Mouse (Mus musculus) heart, postnatal 14 days (tissue): ENCODE data around the gene Gcc1. TPM values are rescaled to one million over a fixed set of nuclear protein-coding genes. Genes with fewer than 3 reads are reported as not detected.

ENCODE experiments used
- DNase-seq, 2 experiments: peaks; one replicate each; pipeline ENCODE4 v3.0.0; 2021 to 2022
- intact Hi-C: fragments of 180-260 bp; cut with DNase I; formaldehyde crosslinking; loops from one replicate; pipeline ENCODE4 v1.15.1; 2025
- long read RNA-seq, 2 experiments: library from polyadenylated mRNA; stranded (forward); transcript quantifications; one replicate each; pipeline ENCODE4 v2.0.0; 2021
- total RNA-seq, 2 experiments: library from RNA; stranded (reverse); gene quantifications; 2 replicates each; pipeline ENCODE4 v1.2.3; 2021

The Gcc1 gene
- total RNA-seq: 1 to 10 TPM; 8.1 to 9.0 TPM
- long read RNA-seq, experiment 1, full-length matches to known transcripts: 3 of 8 reads
- long read RNA-seq, experiment 1, partial matches to known transcripts: 0 of 8 reads
- long read RNA-seq, experiment 1, other reads (novel, unspliced or antisense): 5 of 8 reads
- long read RNA-seq, experiment 2, full-length matches to known transcripts: 16 of 17 reads
- long read RNA-seq, experiment 2, partial matches to known transcripts: 0 of 17 reads
- long read RNA-seq, experiment 2, other reads (novel, unspliced or antisense): 1 of 17 reads

GRCm38 (mm10) chr6:28428290-28428689 lies at the start of gene Gcc1:
Gcc1 (minus strand) TSS chr6:28428390.
- intact Hi-C loops: loop anchor here (5.0 kb wide), 1 partner anchor 49 kb away; the partner anchor contains the start of gene Snd1
- no peak for DNase-seq

GRCm38 (mm10) chr6:28474839-28475238 lies 46.6 kb upstream of the Gcc1 start, which contains the start of gene Snd1:
Snd1 (plus strand) TSS chr6:28475139.
- no peak for DNase-seq
- intact Hi-C loops: loop anchor here (5.0 kb wide), 2 partner anchors 48 to 213 kb away; partner anchors contain the start of genes Fscn3 and Gcc1

GRCm38 (mm10) chr6:28474211-28474610 lies 46.0 kb upstream of the Gcc1 start:
- no peak for DNase-seq
- intact Hi-C loops: no loop called here

- no peak for DNase-seq
- intact Hi-C loops: no loop called here
These were observed 43.3 kb upstream of the Gcc1 start for GRCm38 (mm10) chr6:28471284-28472035.

- no peak for DNase-seq
- intact Hi-C loops: no loop called here
These were observed 42.4 kb upstream of the Gcc1 start for GRCm38 (mm10) chr6:28470621-28471020.

GRCm38 (mm10) chr6:28470017-28470602 lies 41.9 kb upstream of the Gcc1 start:
- DNase-seq: no peak
- intact Hi-C loops: no loop called here

GRCm38 (mm10) chr6:28464630-28465029 lies 36.4 kb upstream of the Gcc1 start:
- intact Hi-C loops: loop anchor here (5.0 kb wide), 1 partner anchor 202 kb away; no protein-coding TSS in a partner anchor
- no peak for DNase-seq

- intact Hi-C loops: loop anchor here (1.0 to 5.0 kb wide), 3 partner anchors 121 to 198 kb away; no protein-coding TSS in a partner anchor
- peak; percentile 83 for DNase-seq
These were observed 32.3 kb upstream of the Gcc1 start for GRCm38 (mm10) chr6:28460534-28460933.

- intact Hi-C loops: loop anchor here (10.0 kb wide), 1 partner anchor 74 kb away; no protein-coding TSS in a partner anchor
- no peak for DNase-seq
These were observed 31.1 kb upstream of the Gcc1 start for GRCm38 (mm10) chr6:28459221-28459668.

- no peak for DNase-seq
- intact Hi-C loops: loop anchor here (10.0 kb wide), 1 partner anchor 66 kb away; no protein-coding TSS in a partner anchor
These were observed 22.8 kb upstream of the Gcc1 start for GRCm38 (mm10) chr6:28450977-28451376.

GRCm38 (mm10) chr6:28450481-28450880 lies 22.3 kb upstream of the Gcc1 start:
- intact Hi-C loops: loop anchor here (10.0 kb wide), 1 partner anchor 66 kb away; no protein-coding TSS in a partner anchor
- DNase-seq: no peak

- intact Hi-C loops: no loop called here
- no peak for DNase-seq
These were observed 21.1 kb upstream of the Gcc1 start, which contains the start of gene Pax4 for GRCm38 (mm10) chr6:28449253-28449652. Pax4 (minus strand) TSS chr6:28449353.

GRCm38 (mm10) chr6:28447937-28448336 lies 19.7 kb upstream of the Gcc1 start:
- DNase-seq: no peak
- intact Hi-C loops: no loop called here

- no peak for DNase-seq
- intact Hi-C loops: no loop called here
These were observed 3.3 kb upstream of the Gcc1 start for GRCm38 (mm10) chr6:28431538-28431855.

GRCm38 (mm10) chr6:28430795-28431537 lies 2.8 kb upstream of the Gcc1 start:
- intact Hi-C loops: no loop called here
- no peak for DNase-seq

GRCm38 (mm10) chr6:28429870-28430269 lies 1.7 kb upstream of the Gcc1 start:
- no peak for DNase-seq

GRCm38 (mm10) chr6:28427096-28427839 lies 922 bp downstream of the Gcc1 start, which contains the start of gene Fscn3:
Fscn3 (plus strand) TSS chr6:28427789.
- intact Hi-C loops: loop anchor here (5.0 kb wide), 1 partner anchor 50 kb away; the partner anchor contains the start of gene Snd1

More at GRCm38 (mm10) chr6:28429870-28430269, 1.7 kb upstream of the Gcc1 start:
- intact Hi-C loops: loop anchor here (5.0 kb wide), 1 partner anchor 47 kb away; the partner anchor contains the start of gene Snd1

GRCm38 (mm10) chr6:28425019-28425418 lies 3.2 kb downstream of the Gcc1 start:
- no peak for DNase-seq
- intact Hi-C loops: loop anchor here (5.0 kb wide), 1 partner anchor 52 kb away; the partner anchor contains the start of gene Snd1

More at GRCm38 (mm10) chr6:28427096-28427839, 922 bp downstream of the Gcc1 start, which contains the start of gene Fscn3:
- no peak for DNase-seq
